Mouse (Mus musculus) cerebellum, adult 8-10 months (tissue): ENCODE measurements around the gene Actn2.

Source experiments
- DNase-seq: peaks from one replicate; pipeline ENCODE4 v3.0.0; 2022

Gene Actn2

GRCm38 (mm10) chr13:12255911-12256705 is 84.5 kb downstream of the Actn2 start:
- DNase-seq = no peak

- DNase-seq = no peak
Observed at GRCm38 (mm10) chr13:12250496-12250895, 90.1 kb downstream of the Actn2 start.

- DNase-seq = no peak
Observed at GRCm38 (mm10) chr13:12249195-12249898, 91.2 kb downstream of the Actn2 start.

- no peak for DNase-seq
Observed at GRCm38 (mm10) chr13:12245938-12246337, 94.6 kb downstream of the Actn2 start.

GRCm38 (mm10) chr13:12243991-12244390 is 96.6 kb downstream of the Actn2 start:
- no peak for DNase-seq

GRCm38 (mm10) chr13:12232141-12232540 is 108.4 kb downstream of the Actn2 start:
- DNase-seq = no peak

GRCm38 (mm10) chr13:12228248-12228647 is 112.3 kb downstream of the Actn2 start:
- no peak for DNase-seq

GRCm38 (mm10) chr13:12227606-12228005 is 113.0 kb downstream of the Actn2 start:
- DNase-seq = no peak
